Mouse (Mus musculus) testis, adult 2 months (tissue): ENCODE measurements around the gene Spock1. TPM values are rescaled to one million over a fixed set of nuclear protein-coding genes. Genes with fewer than 3 reads are reported as not detected.

Experiments
- H3K27ac ChIP-seq: fragments of 200-500 bp; 2 replicates; pipeline ENCODE4 v1.5.1; 2012; ENCODE audit warnings: low read depth, low read length; ENCODE audit not compliant: control insufficient read depth, insufficient read depth
- H3K27me3 ChIP-seq: fragments of 200-500 bp; 2 replicates; pipeline ENCODE4 v1.6.1; 2012; ENCODE audit warnings: mild to moderate bottlenecking, low read length, moderate library complexity; ENCODE audit not compliant: control insufficient read depth, insufficient read depth
- H3K36me3 ChIP-seq: fragments of 200-500 bp; 2 replicates; pipeline ENCODE4 v1.6.1; 2012; ENCODE audit warnings: mild to moderate bottlenecking, low read length; ENCODE audit not compliant: control insufficient read depth, insufficient read depth
- H3K4me1 ChIP-seq: fragments of 200-500 bp; 2 replicates; pipeline ENCODE4 v1.6.1; 2012; ENCODE audit warnings: low read length; ENCODE audit not compliant: control insufficient read depth, insufficient read depth
- H3K4me3 ChIP-seq: fragments of 200-500 bp; 2 replicates; pipeline ENCODE4 v1.5.1; 2012; ENCODE audit warnings: low read depth, mild to moderate bottlenecking, low read length, moderate library complexity, mixed read lengths; ENCODE audit not compliant: control insufficient read depth
- CTCF ChIP-seq: fragments of 200-500 bp; IDR thresholded peaks from 2 replicates; pipeline ENCODE4 v1.5.1; 2012; ENCODE audit warnings: low read depth, mild to moderate bottlenecking, inconsistent platforms, low read length, moderate library complexity; ENCODE audit not compliant: control insufficient read depth, insufficient read depth, insufficient replicate concordance
- POLR2A ChIP-seq: fragments of 200-500 bp; IDR thresholded peaks from 2 replicates; pipeline ENCODE4 v1.6.1; 2012; ENCODE audit warnings: low read depth, mild to moderate bottlenecking, inconsistent platforms, low read length, moderate library complexity; ENCODE audit not compliant: control insufficient read depth
- polyA plus RNA-seq: library from polyadenylated mRNA; depleted of rRNA; stranded (reverse); fragments of >200 nt; gene quantifications from 2 replicates; pipeline ENCODE4 v1.2.3, GENCODE M21; 2012

Gene Spock1
- polyA plus RNA-seq, 1 experiment = 0.70 TPM

- no peaks in the 10 kb centered on the region for H3K4me1 ChIP-seq
- no peak overlapping the region for H3K27ac ChIP-seq
- no peaks in the 10 kb centered on the region for H3K36me3 ChIP-seq
- no peaks in the 10 kb centered on the region for H3K27me3 ChIP-seq
- H3K4me3 ChIP-seq = no peak overlapping the region
- no peak for TF ChIP-seq CTCF
- TF ChIP-seq POLR2A = no peak
Measured at GRCm38 (mm10) chr13:57628218-57628617, 279.9 kb downstream of the Spock1 start.

GRCm38 (mm10) chr13:57626434-57626833 is 281.7 kb downstream of the Spock1 start:
- Histone ChIP-seq H3K4me3 (no peak overlapping the region), H3K4me1 (no peaks in the 10 kb centered on the region), H3K36me3 (no peaks in the 10 kb centered on the region), H3K27me3 (no peaks in the 10 kb centered on the region), H3K27ac (no peak overlapping the region)
- TF ChIP-seq CTCF (no peak), POLR2A (no peak)

DNA sequence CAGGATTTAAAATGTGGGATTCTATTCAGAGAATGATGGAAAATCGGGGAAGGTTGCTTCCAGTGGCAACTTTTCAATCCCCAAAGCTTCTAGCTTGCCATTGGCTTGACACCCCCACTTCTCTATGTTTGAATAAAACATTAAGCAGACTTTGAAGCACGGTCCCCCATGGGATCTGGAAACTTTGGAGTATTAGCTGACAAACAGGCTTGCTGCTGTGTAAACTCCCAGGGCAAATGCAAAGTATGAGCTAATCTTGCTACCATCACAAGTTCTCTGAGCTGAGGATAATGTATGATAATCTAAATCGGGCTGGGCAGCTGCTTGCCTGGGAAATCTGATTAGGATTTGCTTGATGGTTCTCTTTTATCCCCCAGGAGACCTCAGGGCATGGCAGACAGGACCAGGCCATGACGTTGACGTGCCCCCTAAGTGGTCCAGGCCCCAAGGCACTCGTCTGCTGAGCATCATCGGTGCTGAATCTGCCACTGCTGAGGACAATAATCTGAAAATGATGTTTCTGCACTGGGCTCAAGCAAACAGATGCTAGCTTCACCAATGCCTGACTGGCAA is 284.1 kb downstream of the Spock1 start:
- TF ChIP-seq POLR2A = no peak
- TF ChIP-seq CTCF = no peak
- H3K27ac ChIP-seq = no peak overlapping the region
- H3K27me3 ChIP-seq = no peaks in the 10 kb centered on the region
- H3K4me3 ChIP-seq = no peak overlapping the region
- no peaks in the 10 kb centered on the region for H3K36me3 ChIP-seq
- no peaks in the 10 kb centered on the region for H3K4me1 ChIP-seq

GRCm38 (mm10) chr13:57619079-57619768 is 288.9 kb downstream of the Spock1 start:
- Histone ChIP-seq H3K27ac (no peak overlapping the region), H3K4me1 (no peaks in the 10 kb centered on the region), H3K4me3 (no peak overlapping the region), H3K36me3 (no peaks in the 10 kb centered on the region), H3K27me3 (no peaks in the 10 kb centered on the region)
- TF ChIP-seq POLR2A (no peak), CTCF (no peak)

GRCm38 (mm10) chr13:57611326-57612171 is 296.6 kb downstream of the Spock1 start:
- no peak overlapping the region for H3K4me3 ChIP-seq
- TF ChIP-seq POLR2A (no peak), CTCF (no peak)
- H3K27me3 ChIP-seq = no peaks in the 10 kb centered on the region
- no peaks in the 10 kb centered on the region for H3K4me1 ChIP-seq
- H3K36me3 ChIP-seq = no peaks in the 10 kb centered on the region
- H3K27ac ChIP-seq = no peak overlapping the region

GRCm38 (mm10) chr13:57609946-57610345 is 298.2 kb downstream of the Spock1 start:
- no peak for TF ChIP-seq CTCF
- no peak for TF ChIP-seq POLR2A
- H3K27me3 ChIP-seq = no peaks in the 10 kb centered on the region
- H3K4me1 ChIP-seq = no peaks in the 10 kb centered on the region

DNA sequence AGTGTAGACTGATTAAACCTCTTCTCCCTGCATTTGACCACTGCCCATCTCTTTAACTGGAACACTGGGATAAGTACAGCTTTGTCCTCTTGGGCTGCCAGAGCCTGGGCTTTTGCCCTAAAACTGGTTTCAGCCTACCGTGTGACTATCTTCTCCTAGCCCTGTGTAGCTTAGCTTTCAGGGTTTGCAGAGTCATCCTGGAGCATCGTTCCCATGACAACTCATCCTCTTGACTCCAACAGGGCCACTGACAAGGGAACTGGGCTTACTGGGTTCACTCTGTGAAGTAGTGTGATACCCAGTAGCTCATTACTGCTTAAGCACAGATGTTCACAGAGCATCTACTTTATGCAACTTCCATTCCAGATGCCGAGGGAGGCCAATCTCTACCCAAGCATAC is 303.7 kb downstream of the Spock1 start:
- H3K27me3 ChIP-seq = no peaks in the 10 kb centered on the region
- TF ChIP-seq CTCF (no peak), POLR2A (no peak)
- H3K4me3 ChIP-seq = no peak overlapping the region
- H3K4me1 ChIP-seq = no peaks in the 10 kb centered on the region
- H3K27ac ChIP-seq = no peak overlapping the region
- H3K36me3 ChIP-seq = no peaks in the 10 kb centered on the region

More at GRCm38 (mm10) chr13:57609946-57610345, 298.2 kb downstream of the Spock1 start:
- H3K4me3 ChIP-seq = no peak overlapping the region
- no peak overlapping the region for H3K27ac ChIP-seq
- no peaks in the 10 kb centered on the region for H3K36me3 ChIP-seq
